Mouse (Mus musculus) CH12.LX (cell line): ENCODE results near the gene Dppa3. TPM values are rescaled to one million over a fixed set of nuclear protein-coding genes. Genes with fewer than 3 reads are reported as not detected.

Experiments used
- DNase-seq: peaks from one replicate; pipeline ENCODE4 v3.0.0-alpha.2; 2013; ENCODE audit errors: extremely low read depth
- H3K27ac ChIP-seq: 2 replicates; pipeline ENCODE4 v1.5.1; 2012; ENCODE audit warnings: low read depth, mild to moderate bottlenecking, control low read depth, moderate library complexity; ENCODE audit not compliant: insufficient read depth
- H3K27me3 ChIP-seq: replicated peaks from 2 replicates; pipeline ENCODE3; 2012; ENCODE audit warnings: inconsistent platforms
- H3K36me3 ChIP-seq, 2 experiments: replicated peaks in 1 of 2; 2 replicates each; pipeline versions ENCODE3 to v1.6.1; 2012; ENCODE audit warnings: inconsistent platforms in 1 of 2, low read length in 1 of 2, mild to moderate bottlenecking in 1 of 2, mixed read lengths in 1 of 2, moderate library complexity in 1 of 2; ENCODE audit not compliant: control insufficient read depth in 1 of 2, insufficient read depth in 1 of 2
- H3K4me1 ChIP-seq, 2 experiments: 2 replicates each; pipeline ENCODE4 v1.6.1; 2012; ENCODE audit warnings: inconsistent platforms in 1 of 2, moderate library complexity in 1 of 2; ENCODE audit not compliant: insufficient read depth in 2 of 2, control insufficient read depth in 1 of 2
- H3K4me2 ChIP-seq: 2 replicates; pipeline ENCODE4 v1.6.1; 2012; ENCODE audit warnings: low read depth, mild to moderate bottlenecking, control low read depth; ENCODE audit not compliant: poor library complexity, insufficient read depth, severe bottlenecking
- H3K4me3 ChIP-seq, 3 experiments: fragments of 150-350 bp in 1 of 3; sonication (generic) in 1 of 3; replicated peaks in 1 of 3; 2 replicates each; pipeline versions ENCODE3 to v1.5.1; 2011 to 2012; ENCODE audit warnings: low read depth in 2 of 3, low read length in 2 of 3, mild to moderate bottlenecking in 2 of 3, moderate library complexity in 2 of 3, control low read depth in 1 of 3, improper control_type of control experiment in 1 of 3, inconsistent platforms in 1 of 3, mixed read lengths in 1 of 3; ENCODE audit not compliant: poor library complexity in 1 of 3
- H3K79me2 ChIP-seq: replicated peaks from 2 replicates; pipeline ENCODE4 v1.6.1; 2012; ENCODE audit warnings: mild to moderate bottlenecking, moderate library complexity; ENCODE audit not compliant: control insufficient read depth, poor library complexity, insufficient read depth, severe bottlenecking; ENCODE audit errors: extremely low read depth
- H3K9ac ChIP-seq: 2 replicates; pipeline ENCODE4 v1.6.1; 2012; ENCODE audit warnings: low read depth, mild to moderate bottlenecking, control low read depth, moderate library complexity; ENCODE audit not compliant: insufficient read depth
- H3K9me3 ChIP-seq: replicated peaks from 2 replicates; pipeline ENCODE3; 2012; ENCODE audit warnings: low read length, inconsistent platforms, mixed read lengths
- BHLHE40 ChIP-seq: IDR thresholded peaks from 2 replicates; pipeline ENCODE4 v1.6.1; 2011; ENCODE audit warnings: mild to moderate bottlenecking, low read depth, low read length, improper control_type of control experiment
- CHD1 ChIP-seq: IDR thresholded peaks from 2 replicates; pipeline ENCODE4 v1.6.1; 2012; ENCODE audit warnings: low read depth, low read length, improper control_type of control experiment, inconsistent platforms
- CHD2 ChIP-seq: IDR thresholded peaks from 2 replicates; pipeline ENCODE4 v1.6.1; 2011; ENCODE audit warnings: low read length, improper control_type of control experiment
- CTCF ChIP-seq, 2 experiments: IDR thresholded peaks in 1 of 2; conservative IDR thresholded peaks in 1 of 2; 2 replicates each; pipeline ENCODE4 v1.5.1; 2011 to 2012; ENCODE audit warnings: low read depth in 2 of 2, low read length in 2 of 2, improper control_type of control experiment in 1 of 2, inconsistent platforms in 1 of 2, mild to moderate bottlenecking in 1 of 2, moderate library complexity in 1 of 2
- E2F4 ChIP-seq: IDR thresholded peaks from 2 replicates; pipeline ENCODE4 v1.6.1; 2011; ENCODE audit warnings: low read depth, low read length, improper control_type of control experiment; ENCODE audit not compliant: insufficient replicate concordance
- ETS1 ChIP-seq: conservative IDR thresholded peaks from 2 replicates; pipeline ENCODE4 v1.6.1; 2012; ENCODE audit warnings: low read depth, mild to moderate bottlenecking, inconsistent platforms, low read length, improper control_type of control experiment, moderate library complexity
- HCFC1 ChIP-seq: IDR thresholded peaks from 2 replicates; pipeline ENCODE4 v1.6.1; 2012; ENCODE audit warnings: low read depth, mild to moderate bottlenecking, inconsistent platforms, low read length, improper control_type of control experiment
- JUN ChIP-seq: IDR thresholded peaks from 2 replicates; pipeline ENCODE4 v1.6.1; 2011; ENCODE audit warnings: low read depth, mild to moderate bottlenecking, low read length, improper control_type of control experiment, moderate library complexity; ENCODE audit not compliant: insufficient read depth
- KAT2A ChIP-seq: IDR thresholded peaks from 2 replicates; pipeline ENCODE4 v1.6.1; 2012; ENCODE audit warnings: low read length, improper control_type of control experiment, inconsistent platforms; ENCODE audit not compliant: insufficient replicate concordance
- MEF2A ChIP-seq: IDR thresholded peaks from 2 replicates; pipeline ENCODE4 v1.6.1; 2014; ENCODE audit warnings: low read depth, mild to moderate bottlenecking, inconsistent platforms, low read length, improper control_type of control experiment, borderline replicate concordance
- MXI1 ChIP-seq: IDR thresholded peaks from 2 replicates; pipeline ENCODE4 v1.6.1; 2011; ENCODE audit warnings: mild to moderate bottlenecking, low read depth, low read length, improper control_type of control experiment
- MYC ChIP-seq: IDR thresholded peaks from 2 replicates; pipeline ENCODE4 v1.6.1; 2011; ENCODE audit warnings: low read depth, mild to moderate bottlenecking, improper control_type of control experiment, low read length
- PAX5 ChIP-seq: IDR thresholded peaks from 2 replicates; pipeline ENCODE4 v1.6.1; 2012; ENCODE audit warnings: low read length, inconsistent platforms, mixed read lengths
- RAD21 ChIP-seq: IDR thresholded peaks from 2 replicates; pipeline ENCODE4 v1.6.1; 2011; ENCODE audit warnings: low read depth, mild to moderate bottlenecking, low read length, improper control_type of control experiment, moderate library complexity
- UBTF ChIP-seq: IDR thresholded peaks from 2 replicates; pipeline ENCODE4 v1.6.1; 2012; ENCODE audit warnings: low read depth, mild to moderate bottlenecking, inconsistent platforms, low read length, improper control_type of control experiment, moderate library complexity
- USF1 ChIP-seq: IDR thresholded peaks from 2 replicates; pipeline ENCODE4 v1.6.1; 2014; ENCODE audit warnings: low read depth, mild to moderate bottlenecking, inconsistent platforms, low read length, improper control_type of control experiment
- USF2 ChIP-seq: conservative IDR thresholded peaks from 2 replicates; pipeline ENCODE4 v1.6.1; 2011; ENCODE audit warnings: low read depth, low read length, improper control_type of control experiment
- ZNF384 ChIP-seq: IDR thresholded peaks from 2 replicates; pipeline ENCODE4 v1.6.1; 2012; ENCODE audit warnings: low read depth, low read length, improper control_type of control experiment, inconsistent platforms
- dilution Hi-C: fragments of 300-500 bp; cut with MboI; formaldehyde crosslinking; loops from 2 replicates; pipeline ENCODE4 v1.14.3; 2020; ENCODE audit warnings: low sequenced_read_pairs; ENCODE audit not compliant: extremely low pct_unique_long_range_greater_than_20kb, extremely low pct_ligation_motif_present
- in situ Hi-C: fragments of 300-500 bp; cut with MboI; formaldehyde crosslinking; loops from 3 replicates; pipeline ENCODE4 v1.14.3; 2019; ENCODE audit warnings: low sequenced_read_pairs, low pct_ligation_motif_present, low pct_unique_long_range_greater_than_20kb, mixed read lengths
- polyA plus RNA-seq: library from polyadenylated mRNA; unstranded; fragments of >175 nt; gene quantifications from 2 replicates; pipeline ENCODE4 v1.2.1, GENCODE M21; 2012; ENCODE audit warnings: low read depth; ENCODE audit not compliant: insufficient read length
- total RNA-seq, 2 experiments: library from RNA; depleted of rRNA; stranded (reverse); fragments of 300-350 nt in 1 of 2; fragments of >200 nt in 1 of 2; gene quantifications; 2 replicates each; pipeline ENCODE4 v1.2.3; 2012 to 2014

Gene Dppa3
- total and polyA plus RNA-seq, 3 experiments = not detected

- Histone ChIP-seq H3K36me3 (no peaks in the 10 kb centered on the region), H3K27ac (no peak overlapping the region), H3K9ac (no peak overlapping the region), H3K27me3 (no peaks in the 10 kb centered on the region), H3K4me1 (no peaks in the 10 kb centered on the region), H3K9me3 (peaks cover 2% of the 10 kb centered on the region), H3K79me2 (no peaks in the 10 kb centered on the region), H3K4me3 (no peak overlapping the region), H3K4me2 (no peak overlapping the region)
- TF ChIP-seq ZNF384 (no peak), USF1 (no peak), JUN (no peak), MYC (no peak), ETS1 (no peak), MXI1 (no peak)
- in situ Hi-C loops = no loop called here
- DNase-seq = no peak
- dilution Hi-C loops = no loop called here
Measured at GRCm38 (mm10) chr6:122616022-122616421, 10.2 kb upstream of the Dppa3 start.

DNA sequence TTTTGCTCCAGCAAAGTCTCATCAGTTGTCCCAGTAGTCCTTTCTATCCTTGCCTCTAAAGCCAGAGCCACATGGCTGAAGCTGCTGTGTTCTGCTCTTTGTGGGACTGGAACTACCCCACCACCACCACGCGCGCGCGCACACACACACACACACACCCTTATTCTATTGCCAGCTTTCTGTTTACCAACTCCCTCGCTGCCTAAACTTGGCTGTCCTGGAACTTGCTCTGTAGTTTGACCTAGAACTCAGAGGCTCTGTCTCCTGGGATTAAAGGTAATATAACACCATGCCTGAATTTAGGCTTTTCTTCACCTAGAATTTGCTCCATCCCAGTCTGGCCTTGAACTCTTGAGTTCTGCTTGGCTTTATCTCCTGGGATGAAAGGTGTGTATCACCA, 5.1 kb upstream of the Dppa3 start:
- H3K4me3 ChIP-seq = no peak overlapping the region
- H3K9ac ChIP-seq = no peak overlapping the region
- H3K27ac ChIP-seq = no peak overlapping the region
- H3K4me1 ChIP-seq = peaks cover 0 to 7% of the 10 kb centered on the region in 2 experiments; a peak in 1 of 4 replicates
- H3K36me3 ChIP-seq = no peaks in the 10 kb centered on the region
- H3K79me2 ChIP-seq = no peaks in the 10 kb centered on the region
- dilution Hi-C loops (no loop called here), in situ Hi-C loops (no loop called here)
- no peaks in the 10 kb centered on the region for H3K9me3 ChIP-seq
- H3K4me2 ChIP-seq = no peak overlapping the region
- TF ChIP-seq BHLHE40 = no peak
- TF ChIP-seq PAX5 = no peak
- no peak for TF ChIP-seq E2F4
- TF ChIP-seq ETS1 = no peak
- TF ChIP-seq RAD21 = no peak
- TF ChIP-seq USF1 = no peak
- TF ChIP-seq ZNF384 = no peak
- no peak for TF ChIP-seq KAT2A
- no peak for TF ChIP-seq MEF2A
- no peak for TF ChIP-seq HCFC1
- TF ChIP-seq UBTF = no peak
- no peak for TF ChIP-seq CTCF (conservative IDR thresholded peaks at IDR 0.05 in 1 of 2, IDR thresholded peaks at IDR 0.05 in 1 of 2; ENCODE audit: low read depth in 2 of 2, low read length in 2 of 2)
- TF ChIP-seq CHD2 = no peak
- TF ChIP-seq CHD1 = no peak
- no peak for TF ChIP-seq MYC
- TF ChIP-seq USF2 = no peak
- H3K27me3 ChIP-seq = peaks cover 2% of the 10 kb centered on the region
- DNase-seq = no peak
